Mouse (Mus musculus): ENCODE results near the gene Mfap1b. TPM values are rescaled to one million over a fixed set of nuclear protein-coding genes. Genes with fewer than 3 reads are reported as not detected.
A peak's percentile ranks its signal among the peaks of the same experiment; 100 is the strongest.
"Not testable (repeated sequence)": the region's sequence is repeated elsewhere in the genome, so short reads cannot be mapped to it uniquely, and the experiment has no call there.

Mfap1b gene
- polyA plus RNA-seq, 1 experiment from 2014 or later = 53.8 TPM

- peak overlapping the region; percentile 42 for H3K4me2 ChIP-seq (replicated peaks; ENCODE audit: low read depth, low read length)
- no peaks in the 10 kb centered on the region for H3K9me3 ChIP-seq (ENCODE audit: control insufficient read depth, low read depth, low read length)
- H3K4me1 ChIP-seq (ENCODE audit: control insufficient read depth, insufficient read depth, low read length) = peaks cover 4% of the 10 kb centered on the region; the same call in 1 of the 2 replicates
- H3K4me3 ChIP-seq (ENCODE audit: low read depth, low read length) = peak overlapping the region; percentile 27
- H3K27me3 ChIP-seq (ENCODE audit: control insufficient read depth, insufficient read depth, low read length) = no peaks in the 10 kb centered on the region
- H3K27ac ChIP-seq (ENCODE audit: low read length) = no peak overlapping the region
- H3K36me3 ChIP-seq (ENCODE audit: control insufficient read depth, insufficient read depth, low read length) = peaks cover 13% of the 10 kb centered on the region; the same call in 1 of the 2 replicates
- 19% methylated on average over 16 of the region's 16 CpGs for WGBS
- peak; percentile 47 for ATAC-seq (ENCODE audit: insufficient number of reproducible peaks, insufficient read depth, low FRiP score, low read depth)
- H3K9ac ChIP-seq (replicated peaks; ENCODE audit: low read depth, low read length) = no peak overlapping the region
Measured at GRCm38 (mm10) chr2:121509584-121509983, 35.7 kb upstream of the Mfap1b start.

- Histone ChIP-seq H3K9ac (replicated peaks; ENCODE audit: low read depth, low read length) (peak overlapping the region; percentile 50), H3K4me3 (ENCODE audit: low read depth, low read length) (peak overlapping the region; percentile 51), H3K4me2 (replicated peaks; ENCODE audit: low read depth, low read length) (peak overlapping the region; percentile 70), H3K27ac (ENCODE audit: low read length) (no peak overlapping the region), H3K4me1 (ENCODE audit: control insufficient read depth, insufficient read depth, low read length) (peaks cover 4% of the 10 kb centered on the region; the same call in 1 of the 2 replicates), H3K9me3 (ENCODE audit: control insufficient read depth, low read depth, low read length) (no peaks in the 10 kb centered on the region), H3K27me3 (ENCODE audit: control insufficient read depth, insufficient read depth, low read length) (no peaks in the 10 kb centered on the region), H3K36me3 (ENCODE audit: control insufficient read depth, insufficient read depth, low read length) (peaks cover 5% of the 10 kb centered on the region; the same call in 1 of the 2 replicates)
- 47% methylated on average over 2 of the region's 2 CpGs for WGBS
- ATAC-seq (ENCODE audit: insufficient number of reproducible peaks, insufficient read depth, low FRiP score, low read depth) = no peak
Measured at GRCm38 (mm10) chr2:121507951-121508330, 34.1 kb upstream of the Mfap1b start.

DNA sequence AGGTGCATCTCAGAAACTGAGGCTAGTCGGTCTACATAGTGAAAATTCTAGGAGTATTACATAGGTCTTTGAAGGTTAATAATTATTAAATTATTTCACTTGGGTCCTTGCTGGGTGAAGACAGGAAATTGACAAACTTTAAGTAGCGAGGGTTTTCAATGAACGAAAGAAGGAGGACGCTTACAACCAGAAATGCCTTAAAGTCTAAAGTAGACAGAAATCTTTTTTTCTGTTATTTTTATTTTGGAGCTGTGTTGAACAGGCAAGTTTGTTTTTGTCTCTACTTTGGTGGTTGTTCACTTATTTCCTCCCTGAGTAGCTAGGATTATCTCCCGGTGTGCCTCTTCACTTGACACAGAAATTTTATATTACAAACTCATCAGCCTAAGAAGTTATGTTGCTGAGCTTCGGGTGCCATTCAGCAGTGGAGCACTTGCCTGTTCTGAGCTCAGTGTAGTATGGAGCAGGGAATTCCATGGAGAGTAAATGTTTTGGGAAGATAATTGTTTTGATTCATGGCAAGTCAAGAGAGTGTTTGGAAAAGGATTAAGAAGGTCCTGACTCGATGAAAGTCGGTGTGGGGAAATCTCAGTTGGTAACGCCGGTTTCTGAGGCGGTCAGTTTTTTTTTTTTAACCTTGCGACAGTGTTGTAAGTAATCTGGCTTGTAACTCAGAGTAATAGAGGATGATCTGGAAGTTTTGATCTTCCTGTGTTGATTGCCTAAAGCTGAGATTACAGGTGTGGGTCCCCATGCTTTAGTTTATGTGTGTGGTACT lies 33.5 kb upstream of the Mfap1b start:
- Histone ChIP-seq H3K9ac (replicated peaks; ENCODE audit: low read depth, low read length) (peak overlapping the region; percentile 50), H3K4me1 (ENCODE audit: control insufficient read depth, insufficient read depth, low read length) (peaks cover 4% of the 10 kb centered on the region; the same call in 1 of the 2 replicates), H3K36me3 (ENCODE audit: control insufficient read depth, insufficient read depth, low read length) (peaks cover 5% of the 10 kb centered on the region; the same call in 1 of the 2 replicates), H3K27me3 (ENCODE audit: control insufficient read depth, insufficient read depth, low read length) (no peaks in the 10 kb centered on the region), H3K4me2 (replicated peaks; ENCODE audit: low read depth, low read length) (peak overlapping the region; percentile 70), H3K4me3 (ENCODE audit: low read depth, low read length) (peak overlapping the region; percentile 51), H3K27ac (ENCODE audit: low read length) (no peak overlapping the region), H3K9me3 (ENCODE audit: control insufficient read depth, low read depth, low read length) (no peaks in the 10 kb centered on the region)
- WGBS = 6% methylated on average over 12 of the region's 12 CpGs
- no peak for ATAC-seq (ENCODE audit: insufficient number of reproducible peaks, insufficient read depth, low FRiP score, low read depth)

DNA sequence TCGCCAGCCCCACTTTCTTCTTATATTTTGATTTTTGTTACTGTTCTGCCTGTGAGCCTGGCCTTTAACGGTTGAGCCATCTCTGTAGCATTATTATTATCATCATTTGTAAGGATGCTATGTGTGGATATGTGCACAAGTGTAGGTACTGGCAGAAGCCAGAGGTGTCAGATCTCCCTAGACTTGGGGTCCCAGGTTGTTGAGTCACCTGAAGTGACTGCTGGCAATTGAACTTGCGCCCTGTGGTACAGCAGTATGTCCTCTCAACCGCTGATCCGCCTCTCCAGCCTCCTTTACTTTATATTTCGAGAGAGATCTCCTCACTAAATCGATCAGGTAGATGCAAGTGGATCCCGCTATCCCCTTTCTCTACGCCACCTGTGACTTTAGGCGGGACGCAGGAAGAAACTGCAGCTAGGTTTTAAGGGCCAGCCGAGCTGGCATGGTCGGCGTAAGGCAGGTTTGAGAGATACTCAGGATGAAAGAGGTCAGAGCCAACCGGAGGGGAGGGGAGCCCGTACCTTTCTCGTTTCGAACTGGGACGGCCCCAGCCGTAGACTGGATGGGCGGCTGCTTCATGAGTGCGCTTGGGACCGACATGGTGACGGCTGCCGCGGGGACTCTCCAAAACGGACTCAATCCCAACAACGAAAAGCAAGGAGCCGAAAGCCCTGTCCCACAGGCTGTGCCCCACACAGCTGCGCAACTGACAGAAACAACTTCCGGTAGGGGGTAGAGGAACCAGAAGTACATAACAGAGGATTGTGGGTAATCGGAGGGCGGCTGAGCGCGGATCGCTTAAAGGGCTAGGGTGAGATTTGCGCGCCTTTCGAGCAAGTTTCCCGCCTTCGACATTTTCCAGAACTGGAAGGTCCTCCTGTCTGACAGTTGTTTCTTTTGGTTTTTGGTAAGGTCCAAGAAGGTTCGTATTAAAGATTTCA lies 32.3 kb upstream of the Mfap1b start, which contains the start of the genes Mfap1a and Wdr76:
TSS of gene Mfap1a (minus strand) at position 724 of the 941 bp plus-strand sequence.
TSS of gene Wdr76 (plus strand) at position 782 of the 941 bp plus-strand sequence.
- not testable (repeated sequence) for H3K27ac ChIP-seq (ENCODE audit: low read length)

GRCm38 (mm10) chr2:121501550-121501949 lies 27.7 kb upstream of the Mfap1b start:
- not testable (repeated sequence) for ATAC-seq (ENCODE audit: insufficient number of reproducible peaks, insufficient read depth, low FRiP score, low read depth); H3K4me3 ChIP-seq (ENCODE audit: low read depth, low read length); H3K36me3 ChIP-seq (ENCODE audit: control insufficient read depth, insufficient read depth, low read length); H3K9me3 ChIP-seq (ENCODE audit: control insufficient read depth, low read depth, low read length); H3K27me3 ChIP-seq (ENCODE audit: control insufficient read depth, insufficient read depth, low read length); H3K9ac ChIP-seq (replicated peaks; ENCODE audit: low read depth, low read length); H3K4me2 ChIP-seq (replicated peaks; ENCODE audit: low read depth, low read length); H3K4me1 ChIP-seq (ENCODE audit: control insufficient read depth, insufficient read depth, low read length); H3K27ac ChIP-seq (ENCODE audit: low read length)
- WGBS = 50% methylated on average over 1 of the region's 6 CpGs

More for the DNA sequence above, 32.3 kb upstream of the Mfap1b start, which contains the start of the genes Mfap1a and Wdr76:
- Histone ChIP-seq H3K9ac (replicated peaks; ENCODE audit: low read depth, low read length) (peak within 1 kb of the TSS; percentile 53), H3K4me3 (ENCODE audit: low read depth, low read length) (peak within 1 kb of the TSS; percentile 51), H3K4me2 (replicated peaks; ENCODE audit: low read depth, low read length) (peak within 1 kb of the TSS; percentile 70)
- not testable (repeated sequence) for H3K27me3 ChIP-seq (ENCODE audit: control insufficient read depth, insufficient read depth, low read length); H3K9me3 ChIP-seq (ENCODE audit: control insufficient read depth, low read depth, low read length); H3K4me1 ChIP-seq (ENCODE audit: control insufficient read depth, insufficient read depth, low read length); H3K36me3 ChIP-seq (ENCODE audit: control insufficient read depth, insufficient read depth, low read length)
- peak; percentile 88 for ATAC-seq (ENCODE audit: insufficient number of reproducible peaks, insufficient read depth, low FRiP score, low read depth)
- 4% methylated on average over 36 of the region's 42 CpGs for WGBS

GRCm38 (mm10) chr2:121484403-121484802 lies 10.5 kb upstream of the Mfap1b start:
- H3K4me3 ChIP-seq (ENCODE audit: low read depth, low read length); H3K27ac ChIP-seq (ENCODE audit: low read length); H3K36me3 ChIP-seq (ENCODE audit: control insufficient read depth, insufficient read depth, low read length); H3K4me2 ChIP-seq (replicated peaks; ENCODE audit: low read depth, low read length); H3K9ac ChIP-seq (replicated peaks; ENCODE audit: low read depth, low read length); H3K27me3 ChIP-seq (ENCODE audit: control insufficient read depth, insufficient read depth, low read length); H3K4me1 ChIP-seq (ENCODE audit: control insufficient read depth, insufficient read depth, low read length); H3K9me3 ChIP-seq (ENCODE audit: control insufficient read depth, low read depth, low read length); ATAC-seq (ENCODE audit: insufficient number of reproducible peaks, insufficient read depth, low FRiP score, low read depth): not testable (repeated sequence)
- 38% methylated on average over 1 of the region's 2 CpGs for WGBS

DNA sequence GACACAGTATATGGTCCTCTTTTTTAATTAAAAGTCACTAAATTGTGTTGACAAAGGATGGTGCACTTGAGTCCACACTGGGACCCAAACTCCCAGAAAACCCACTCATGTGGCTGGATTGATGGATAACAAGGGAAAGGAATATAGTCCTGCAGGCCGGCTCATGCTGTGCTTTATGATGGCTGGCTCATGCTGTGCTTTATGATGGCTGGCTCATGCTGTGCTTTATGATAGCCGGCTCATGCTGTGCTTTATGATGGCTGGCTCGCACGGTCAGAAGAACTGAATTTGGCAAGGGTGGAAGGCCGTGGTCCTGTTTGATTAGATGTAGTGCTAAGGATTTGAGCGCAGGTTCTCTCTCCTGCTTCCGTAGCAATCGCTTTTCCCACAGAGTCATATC lies 9.7 kb upstream of the Mfap1b start:
- H3K4me2 ChIP-seq (replicated peaks; ENCODE audit: low read depth, low read length) = no peak overlapping the region
- no peaks in the 10 kb centered on the region for H3K27me3 ChIP-seq (ENCODE audit: control insufficient read depth, insufficient read depth, low read length)
- no peak overlapping the region for H3K4me3 ChIP-seq (ENCODE audit: low read depth, low read length)
- H3K4me1 ChIP-seq (ENCODE audit: control insufficient read depth, insufficient read depth, low read length) = no peaks in the 10 kb centered on the region
- ATAC-seq (ENCODE audit: insufficient number of reproducible peaks, insufficient read depth, low FRiP score, low read depth) = no peak
- no peaks in the 10 kb centered on the region for H3K36me3 ChIP-seq (ENCODE audit: control insufficient read depth, insufficient read depth, low read length)
- WGBS = 80% methylated on average over 8 of the region's 8 CpGs
- no peak overlapping the region for H3K9ac ChIP-seq (replicated peaks; ENCODE audit: low read depth, low read length)
- H3K27ac ChIP-seq (ENCODE audit: low read length) = no peak overlapping the region
- no peaks in the 10 kb centered on the region for H3K9me3 ChIP-seq (ENCODE audit: control insufficient read depth, low read depth, low read length)

DNA sequence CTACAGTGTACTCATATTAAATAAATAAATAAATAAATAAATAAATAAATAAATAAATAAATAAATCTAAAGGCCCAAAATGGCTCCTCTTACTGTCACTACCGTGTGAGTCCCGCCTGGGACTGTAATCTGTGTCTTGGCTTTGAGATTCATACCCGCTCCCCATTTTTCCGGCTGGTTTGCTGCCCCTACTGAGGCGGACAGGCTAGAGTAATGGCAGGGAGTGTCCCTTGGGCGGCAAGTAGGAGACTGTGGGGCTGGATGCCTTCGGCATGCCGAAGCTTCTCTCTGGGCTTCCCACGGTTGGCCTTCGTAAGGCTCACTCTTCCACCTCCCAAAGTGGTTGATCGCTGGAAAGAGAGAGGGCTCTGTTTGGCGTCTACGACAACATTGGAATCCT lies 7.0 kb upstream of the Mfap1b start:
- H3K4me1 ChIP-seq (ENCODE audit: control insufficient read depth, insufficient read depth, low read length); H3K27ac ChIP-seq (ENCODE audit: low read length); H3K4me3 ChIP-seq (ENCODE audit: low read depth, low read length); H3K36me3 ChIP-seq (ENCODE audit: control insufficient read depth, insufficient read depth, low read length); H3K27me3 ChIP-seq (ENCODE audit: control insufficient read depth, insufficient read depth, low read length); H3K9me3 ChIP-seq (ENCODE audit: control insufficient read depth, low read depth, low read length); H3K9ac ChIP-seq (replicated peaks; ENCODE audit: low read depth, low read length); ATAC-seq (ENCODE audit: insufficient number of reproducible peaks, insufficient read depth, low FRiP score, low read depth); H3K4me2 ChIP-seq (replicated peaks; ENCODE audit: low read depth, low read length): not testable (repeated sequence)
- WGBS = 86% methylated on average over 13 of the region's 13 CpGs
